Mouse (Mus musculus) liver, embryonic 14.5 days (tissue): ENCODE measurements at regions not wholly inside any gene's neighbourhood (a gene's known extent, or its start where the extent isn't known, plus 50 kb on each side); places are given as distances from the start of the nearest gene placed in this dataset.

Source experiments
- ATAC-seq: fragments of 200-750 bp; cut with Nextera tagmentation; 2 replicates; pipeline ENCODE4 v1.8.0; 2017; ENCODE audit warnings: moderate number of reproducible peaks, mild to moderate bottlenecking, moderate library complexity; ENCODE audit not compliant: insufficient read depth
- DNase-seq, 3 experiments: peaks; one replicate each; pipeline ENCODE4 v3.0.0-alpha.2; 2012 to 2013; ENCODE audit warnings: low read depth in 3 of 3, low spot score in 3 of 3
- H3K27ac ChIP-seq: fragments of 300-500 bp; sonication (generic); 2 replicates; pipeline ENCODE4 v1.5.1; 2014; ENCODE audit warnings: moderate library complexity, mild to moderate bottlenecking, control low read depth, inconsistent platforms
- H3K27me3 ChIP-seq: fragments of 300-500 bp; sonication (generic); 2 replicates; pipeline ENCODE4 v1.6.1; 2014; ENCODE audit warnings: mild to moderate bottlenecking, low read length, moderate library complexity; ENCODE audit not compliant: control insufficient read depth, insufficient read depth
- H3K36me3 ChIP-seq: fragments of 300-500 bp; sonication (generic); replicated peaks from 2 replicates; pipeline ENCODE4 v1.6.1; 2014; ENCODE audit warnings: low read depth; ENCODE audit not compliant: control insufficient read depth, insufficient read depth
- H3K4me1 ChIP-seq, 2 experiments: fragments of 200-500 bp in 1 of 2; fragments of 300-500 bp in 1 of 2; sonication (generic) in 1 of 2; replicated peaks; 2 replicates each; pipeline ENCODE4 v1.6.1; 2012 to 2014; ENCODE audit warnings: antibody characterized with exemption in 1 of 2, inconsistent platforms in 1 of 2, low read length in 1 of 2; ENCODE audit not compliant: control insufficient read depth in 2 of 2, insufficient read depth in 2 of 2
- H3K4me2 ChIP-seq: fragments of 300-500 bp; sonication (generic); 2 replicates; pipeline ENCODE4 v1.6.1; 2014; ENCODE audit warnings: low read depth, mild to moderate bottlenecking, control low read depth, moderate library complexity
- H3K4me3 ChIP-seq, 2 experiments: fragments of 200-500 bp in 1 of 2; fragments of 300-500 bp in 1 of 2; sonication (generic) in 1 of 2; 2 replicates each; pipeline ENCODE4 v1.5.1; 2012 to 2014; ENCODE audit warnings: low read depth in 2 of 2, low read length in 2 of 2, mild to moderate bottlenecking in 2 of 2, control low read depth in 1 of 2, inconsistent platforms in 1 of 2, moderate library complexity in 1 of 2; ENCODE audit not compliant: insufficient read depth in 1 of 2
- H3K9ac ChIP-seq: fragments of 300-500 bp; sonication (generic); replicated peaks from 2 replicates; pipeline ENCODE4 v1.6.1; 2014; ENCODE audit warnings: mild to moderate bottlenecking, control low read depth, moderate library complexity
- H3K9me3 ChIP-seq: fragments of 300-500 bp; sonication (generic); 2 replicates; pipeline ENCODE4 v1.6.1; 2016; ENCODE audit warnings: low read length, mixed read lengths; ENCODE audit not compliant: control insufficient read depth
- CTCF ChIP-seq: IDR thresholded peaks from 2 replicates; pipeline ENCODE4 v1.5.1; 2016; ENCODE audit warnings: antibody characterized with exemption, low read depth, control low read depth
- EP300 ChIP-seq: IDR thresholded peaks from 2 replicates; pipeline ENCODE4 v1.6.1; 2016; ENCODE audit warnings: antibody characterized with exemption, low read depth
- WGBS: fragments of 180-500 bp; shearing (Covaris S2); extraction: QIAGEN DNeasy Blood & Tissue Kit; methylation state at CpG from one replicate; pipeline ENCODE4 v1.1.7; 2014; ENCODE audit not compliant: insufficient replicate concordance; 5-methylcytosine and 5-hydroxymethylcytosine counted together

- WGBS = 64% methylated on average over 1 of the region's 1 CpGs
- Histone ChIP-seq H3K4me1 (no peaks in the 10 kb centered on the region), H3K4me3 (no peak overlapping the region), H3K9me3 (no peaks in the 10 kb centered on the region), H3K27ac (no peak overlapping the region), H3K4me2 (no peak overlapping the region), H3K9ac (no peak overlapping the region), H3K36me3 (no peaks in the 10 kb centered on the region), H3K27me3 (no peaks in the 10 kb centered on the region)
- no peak for ATAC-seq
- no peak for DNase-seq
- TF ChIP-seq CTCF = no peak
- TF ChIP-seq EP300 = no peak
Measured at GRCm38 (mm10) chr9:60965641-60966040, 171.3 kb downstream of the Uaca start.

DNA sequence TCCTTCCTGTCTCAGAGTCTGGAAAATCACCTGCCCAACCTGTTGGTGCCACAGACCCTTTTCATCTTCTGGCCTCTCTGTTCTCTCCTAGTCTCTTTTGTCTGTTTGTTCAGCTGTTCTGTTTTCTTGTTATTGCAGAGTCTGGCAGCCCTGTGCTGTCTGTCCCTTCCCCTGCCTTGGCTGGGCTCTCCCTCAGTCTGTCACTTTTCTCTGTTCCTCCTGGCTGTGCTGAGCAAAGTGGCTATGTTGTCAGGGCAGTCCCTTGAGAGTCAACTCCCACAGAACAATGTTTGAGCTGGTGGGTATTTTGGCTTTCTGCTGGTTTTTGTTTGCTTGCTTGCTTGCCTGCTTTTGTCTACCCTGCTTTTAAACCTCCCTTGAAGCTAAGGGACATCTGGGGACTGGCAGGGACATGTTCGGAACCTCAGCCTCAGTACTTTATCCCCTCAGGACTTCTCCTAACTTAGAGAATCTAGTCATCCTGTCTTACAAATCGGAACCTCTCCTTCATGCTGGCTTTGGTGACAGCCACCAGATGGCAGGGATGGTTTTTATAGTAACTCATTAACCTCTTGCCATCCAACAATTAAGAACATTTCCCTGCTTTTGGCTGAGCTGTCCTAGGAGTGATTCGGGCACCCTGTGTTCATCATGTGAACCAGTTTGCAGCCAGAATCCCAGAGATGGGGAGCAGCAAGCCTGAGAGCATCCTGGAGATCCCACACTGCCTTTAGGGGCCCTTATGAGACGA is 174.1 kb downstream of the Uaca start:
- no peaks in the 10 kb centered on the region for H3K9me3 ChIP-seq
- no peak overlapping the region for H3K27ac ChIP-seq
- H3K4me2 ChIP-seq = no peak overlapping the region
- no peak for ATAC-seq
- TF ChIP-seq EP300 = no peak
- TF ChIP-seq CTCF = no peak
- DNase-seq = no peak
- H3K4me3 ChIP-seq = no peak overlapping the region
- no peaks in the 10 kb centered on the region for H3K27me3 ChIP-seq
- WGBS = 40% methylated on average over 4 of the region's 4 CpGs
- no peak overlapping the region for H3K9ac ChIP-seq
- no peaks in the 10 kb centered on the region for H3K36me3 ChIP-seq
- H3K4me1 ChIP-seq = no peaks in the 10 kb centered on the region

DNA sequence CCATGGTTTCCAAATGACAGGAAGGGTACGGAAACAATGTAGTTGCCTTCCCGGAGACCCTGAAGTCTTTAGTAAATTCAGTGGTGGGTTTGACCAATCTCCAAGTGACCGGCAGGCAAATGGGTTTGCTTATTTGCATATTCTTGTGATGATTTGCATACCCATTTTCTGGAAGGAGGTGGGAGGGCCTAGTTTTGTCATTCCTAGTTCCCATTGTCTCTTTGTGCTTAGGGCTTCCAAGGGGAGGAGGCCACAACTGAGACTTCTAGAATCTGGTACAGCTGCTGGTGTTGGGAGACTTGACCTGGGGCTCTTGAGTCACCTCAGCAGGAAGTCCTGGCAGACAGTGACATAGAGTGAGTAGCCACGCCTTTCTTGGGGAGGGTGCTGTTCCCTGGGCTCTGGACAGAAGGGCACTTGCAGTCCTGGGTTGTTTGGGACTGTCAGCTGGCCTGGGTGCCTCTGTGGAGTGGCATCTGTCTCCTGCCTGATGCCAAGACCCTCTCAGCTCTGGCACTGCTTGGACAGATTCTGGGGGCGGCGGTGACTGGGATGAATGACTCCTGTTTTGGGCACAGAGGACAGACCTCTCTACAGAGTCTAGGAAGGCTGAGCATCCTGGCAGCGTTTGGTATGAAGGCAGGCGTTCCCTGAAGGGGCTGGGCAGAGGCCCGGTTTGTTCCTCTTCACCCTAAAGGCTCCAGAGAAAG is 178.0 kb downstream of the Uaca start:
- ATAC-seq (no peak), DNase-seq (no peak)
- Histone ChIP-seq H3K4me2 (no peak overlapping the region), H3K4me3 (no peak overlapping the region), H3K9ac (no peak overlapping the region), H3K27ac (no peak overlapping the region), H3K27me3 (no peaks in the 10 kb centered on the region), H3K4me1 (no peaks in the 10 kb centered on the region), H3K36me3 (no peaks in the 10 kb centered on the region), H3K9me3 (no peaks in the 10 kb centered on the region)
- TF ChIP-seq CTCF = no peak
- no peak for TF ChIP-seq EP300
- 53% methylated on average over 9 of the region's 9 CpGs for WGBS

DNA sequence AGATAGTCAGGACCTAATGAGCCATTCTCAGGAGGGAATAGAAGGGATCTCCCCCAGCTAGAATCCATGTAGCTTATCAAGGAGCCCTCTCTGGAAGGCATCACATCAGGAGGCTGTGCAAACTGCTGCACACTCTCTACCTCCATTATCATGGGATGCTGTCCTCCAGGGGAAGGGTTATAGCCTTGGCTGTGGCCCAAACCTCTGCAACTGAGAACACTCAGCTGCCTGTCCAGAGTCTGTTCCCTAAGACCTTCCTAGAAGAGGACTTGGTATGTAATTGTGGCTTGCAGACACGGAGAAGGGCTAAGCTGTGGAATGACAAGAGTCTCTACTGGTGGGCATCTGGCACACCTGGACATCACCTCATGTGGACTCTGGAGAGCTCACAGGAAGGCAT is 180.2 kb downstream of the Uaca start:
- Histone ChIP-seq H3K4me2 (no peak overlapping the region), H3K9ac (no peak overlapping the region), H3K9me3 (no peaks in the 10 kb centered on the region), H3K27me3 (no peaks in the 10 kb centered on the region), H3K27ac (no peak overlapping the region), H3K4me1 (no peaks in the 10 kb centered on the region), H3K4me3 (no peak overlapping the region), H3K36me3 (no peaks in the 10 kb centered on the region)
- no peak for TF ChIP-seq CTCF
- TF ChIP-seq EP300 = no peak
- WGBS = 55% methylated on average over 1 of the region's 1 CpGs
- no peak for ATAC-seq
- no peak for DNase-seq

DNA sequence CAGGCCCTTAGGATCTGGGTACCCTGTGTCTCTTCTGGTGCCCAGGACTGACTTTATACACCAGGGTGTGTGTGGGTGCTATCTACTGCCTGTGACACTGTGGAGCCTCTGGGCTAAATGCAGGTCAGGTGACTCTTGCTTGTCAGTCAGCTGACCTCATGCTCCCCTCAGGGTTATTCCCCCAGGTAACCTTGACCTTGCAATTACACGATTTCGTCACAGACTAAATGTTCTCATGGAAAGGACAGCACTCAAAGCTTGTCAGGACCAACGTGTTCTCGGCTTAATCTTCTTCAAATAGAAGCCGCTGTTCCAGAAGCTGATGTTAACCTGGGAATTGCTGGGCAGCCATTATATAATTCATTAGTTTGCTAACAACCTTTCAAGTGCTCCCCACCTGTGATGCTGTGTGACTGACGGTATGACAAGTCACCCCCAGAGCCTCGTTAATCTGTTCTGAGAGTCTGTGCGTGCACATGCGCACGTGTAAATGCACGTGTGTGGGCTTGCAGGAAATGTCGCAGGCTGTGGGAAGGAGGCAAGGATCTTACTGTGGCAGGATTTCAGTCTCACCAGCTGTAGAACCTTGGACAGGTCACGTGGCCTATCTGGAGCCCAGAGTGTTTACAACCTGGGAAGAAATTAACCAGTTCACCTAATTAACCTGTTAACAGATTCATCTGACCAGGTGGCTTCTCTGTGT is 188.2 kb downstream of the Uaca start:
- 61% methylated on average over 13 of the region's 13 CpGs for WGBS
- DNase-seq = no peak

More for the DNA sequence above, 188.2 kb downstream of the Uaca start:
- TF ChIP-seq EP300 (no peak), CTCF (no peak)
- Histone ChIP-seq H3K4me1 (no peaks in the 10 kb centered on the region), H3K9ac (no peak overlapping the region), H3K9me3 (no peaks in the 10 kb centered on the region), H3K4me2 (no peak overlapping the region), H3K27ac (no peak overlapping the region), H3K27me3 (no peaks in the 10 kb centered on the region), H3K36me3 (no peaks in the 10 kb centered on the region), H3K4me3 (no peak overlapping the region)
- ATAC-seq = no peak
